Mouse (Mus musculus) embryonic facial prominence, embryonic 14.5 days (tissue): Measurements from ENCODE around the gene Ngfr. TPM values are rescaled to one million over a fixed set of nuclear protein-coding genes. Genes with fewer than 3 reads are reported as not detected.
A peak's percentile ranks its signal among the peaks of the same experiment; 100 is the strongest.

Experiments used
- ATAC-seq: fragments of 200-750 bp; cut with Nextera tagmentation; 2 replicates; pipeline ENCODE4 v1.8.0; 2017; ENCODE audit warnings: low read depth, moderate number of reproducible peaks, moderate TSS enrichment
- DNase-seq: peaks from one replicate; pipeline ENCODE4 v3.0.0-alpha.2; 2015; ENCODE audit warnings: low spot score
- H3K27ac ChIP-seq: fragments of 300-500 bp; sonication (generic); replicated peaks from 2 replicates; pipeline ENCODE4 v1.5.1; 2014; ENCODE audit warnings: low read depth, mild to moderate bottlenecking, low read length, moderate library complexity
- H3K27me3 ChIP-seq: fragments of 300-500 bp; sonication (generic); replicated peaks from 2 replicates; pipeline ENCODE4 v1.6.1; 2014; ENCODE audit warnings: low read length; ENCODE audit not compliant: control insufficient read depth, insufficient read depth
- H3K36me3 ChIP-seq: fragments of 300-500 bp; sonication (generic); 2 replicates; pipeline ENCODE4 v1.6.1; 2014; ENCODE audit warnings: low read length, mixed read lengths; ENCODE audit not compliant: control insufficient read depth, insufficient read depth
- H3K4me1 ChIP-seq: fragments of 300-500 bp; sonication (generic); 2 replicates; pipeline ENCODE4 v1.6.1; 2014; ENCODE audit warnings: antibody characterized with exemption, low read length; ENCODE audit not compliant: control insufficient read depth, insufficient read depth
- H3K4me2 ChIP-seq: fragments of 300-500 bp; sonication (generic); 2 replicates; pipeline ENCODE4 v1.6.1; 2014; ENCODE audit warnings: low read depth, mild to moderate bottlenecking, low read length, moderate library complexity, mixed read lengths
- H3K4me3 ChIP-seq: fragments of 300-500 bp; sonication (generic); 2 replicates; pipeline ENCODE4 v1.5.1; 2014; ENCODE audit warnings: low read depth, mild to moderate bottlenecking, low read length
- H3K9ac ChIP-seq: fragments of 300-500 bp; sonication (generic); 2 replicates; pipeline ENCODE4 v1.6.1; 2014; ENCODE audit warnings: low read depth, mild to moderate bottlenecking, low read length, moderate library complexity, mixed read lengths
- H3K9me3 ChIP-seq: fragments of 300-500 bp; sonication (generic); 2 replicates; pipeline ENCODE4 v1.6.1; 2016; ENCODE audit warnings: low read length; ENCODE audit not compliant: control insufficient read depth
- WGBS: fragments of 180-500 bp; shearing (Covaris S2); extraction: QIAGEN DNeasy Blood & Tissue Kit; methylation state at CpG from one replicate; pipeline ENCODE4 v1.1.7; 2014; 5-methylcytosine and 5-hydroxymethylcytosine counted together
- polyA plus RNA-seq: library from polyadenylated mRNA; unstranded; fragments of >200 nt; fragmentation: Nextera tagmentation; extraction: Ambion mirVana; gene quantifications from 2 replicates; pipeline ENCODE4 v1.2.1, GENCODE M21; 2014

Gene Ngfr
- polyA plus RNA-seq, 1 experiment from 2014 or later, result 47.5 TPM

DNA sequence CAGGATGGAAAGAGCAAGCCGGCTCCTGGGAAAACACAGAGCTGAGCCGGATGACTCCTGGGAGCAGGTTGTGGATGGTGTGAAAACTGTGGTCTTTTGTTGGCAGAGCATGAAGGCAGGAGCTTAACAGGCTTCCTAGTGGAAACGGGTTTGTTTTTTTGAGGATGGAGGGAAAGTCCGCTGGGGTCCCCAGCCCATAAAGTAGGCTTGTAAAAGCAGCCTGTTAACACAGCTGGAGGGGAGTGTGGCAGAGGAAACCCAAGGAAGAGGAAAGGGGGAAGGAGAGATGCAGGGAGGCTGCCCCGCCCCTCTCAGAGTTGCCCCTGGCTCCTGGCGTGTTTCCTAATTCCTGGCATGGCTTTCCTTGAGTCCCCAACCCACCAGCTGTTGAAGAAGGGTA, 8.1 kb downstream of the Ngfr start:
- Histone ChIP-seq H3K27me3 (peaks cover 37% of the 10 kb centered on the region), H3K9ac (no peak overlapping the region), H3K27ac (no peak overlapping the region), H3K36me3 (no peaks in the 10 kb centered on the region), H3K4me3 (no peak overlapping the region), H3K4me2 (no peak overlapping the region), H3K9me3 (no peaks in the 10 kb centered on the region), H3K4me1 (peaks cover 58% of the 10 kb centered on the region)
- no peak for ATAC-seq
- WGBS, result 28% methylated on average over 6 of the region's 6 CpGs
- DNase-seq, result no peak

GRCm38 (mm10) chr11:95577776-95578446, 9.6 kb downstream of the Ngfr start:
- no peak overlapping the region for H3K9ac ChIP-seq
- H3K4me1 ChIP-seq, result peaks cover 49% of the 10 kb centered on the region
- ATAC-seq, result no peak; the same call in 1 of the 2 replicates
- peak; percentile 76 for DNase-seq
- H3K4me3 ChIP-seq, result peak overlapping the region; percentile 15; the same call in 1 of the 2 replicates
- H3K27me3 ChIP-seq, result peaks cover 27% of the 10 kb centered on the region
- WGBS, result 24% methylated on average over 39 of the region's 39 CpGs
- no peaks in the 10 kb centered on the region for H3K9me3 ChIP-seq
- peaks cover 7% of the 10 kb centered on the region for H3K36me3 ChIP-seq
- H3K4me2 ChIP-seq, result peak overlapping the region; percentile 28; the same call in 1 of the 2 replicates
- no peak overlapping the region for H3K27ac ChIP-seq

DNA sequence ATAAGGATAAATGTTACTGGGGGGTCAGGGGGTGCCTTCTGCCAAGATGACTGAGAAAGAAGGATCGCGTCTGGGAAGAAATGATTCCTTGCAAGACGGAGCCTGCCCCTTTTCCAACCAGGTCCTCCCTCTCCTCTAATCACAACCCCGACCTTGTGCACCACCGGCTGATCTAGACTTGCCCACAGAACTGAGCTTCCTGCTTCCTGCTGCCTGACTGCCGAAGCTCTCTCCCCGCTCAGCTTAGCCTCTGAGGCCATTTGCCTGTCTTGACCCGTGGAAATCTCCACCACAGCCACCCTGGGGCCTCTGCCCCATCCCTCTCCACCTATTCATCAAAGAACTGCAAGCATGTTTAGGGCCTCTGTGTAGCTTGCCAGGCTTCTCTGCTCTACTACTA, 11.2 kb downstream of the Ngfr start:
- Histone ChIP-seq H3K9me3 (no peaks in the 10 kb centered on the region), H3K36me3 (peaks cover 7% of the 10 kb centered on the region), H3K4me2 (no peak overlapping the region; the same call in 1 of the 2 replicates), H3K27ac (0 out of 2 replicates have a peak overlapping the region, but pooled peaks have one; percentile 13), H3K4me3 (no peak overlapping the region), H3K27me3 (peaks cover 24% of the 10 kb centered on the region), H3K9ac (no peak overlapping the region), H3K4me1 (peaks cover 50% of the 10 kb centered on the region)
- no peak for DNase-seq
- ATAC-seq, result no peak
- WGBS, result 41% methylated on average over 8 of the region's 8 CpGs

GRCm38 (mm10) chr11:95575791-95576190, 11.7 kb downstream of the Ngfr start:
- WGBS, result 14% methylated on average over 13 of the region's 13 CpGs
- DNase-seq, result peak; percentile 73
- Histone ChIP-seq H3K9me3 (no peaks in the 10 kb centered on the region), H3K27me3 (peaks cover 27% of the 10 kb centered on the region), H3K27ac (no peak overlapping the region), H3K4me1 (peaks cover 53% of the 10 kb centered on the region), H3K4me2 (no peak overlapping the region), H3K4me3 (no peak overlapping the region), H3K9ac (no peak overlapping the region), H3K36me3 (peaks cover 7% of the 10 kb centered on the region)
- 0 out of 2 replicates have a peak, but pooled peaks have one; percentile 17 for ATAC-seq

GRCm38 (mm10) chr11:95574786-95575334, 12.7 kb downstream of the Ngfr start:
- peaks cover 47% of the 10 kb centered on the region for H3K4me1 ChIP-seq
- no peaks in the 10 kb centered on the region for H3K9me3 ChIP-seq
- H3K9ac ChIP-seq, result no peak overlapping the region
- H3K36me3 ChIP-seq, result peaks cover 7% of the 10 kb centered on the region
- ATAC-seq, result no peak
- H3K27me3 ChIP-seq, result peaks cover 27% of the 10 kb centered on the region
- no peak overlapping the region for H3K27ac ChIP-seq
- H3K4me2 ChIP-seq, result no peak overlapping the region
- no peak overlapping the region for H3K4me3 ChIP-seq
- 68% methylated on average over 6 of the region's 6 CpGs for WGBS
- DNase-seq, result no peak

DNA sequence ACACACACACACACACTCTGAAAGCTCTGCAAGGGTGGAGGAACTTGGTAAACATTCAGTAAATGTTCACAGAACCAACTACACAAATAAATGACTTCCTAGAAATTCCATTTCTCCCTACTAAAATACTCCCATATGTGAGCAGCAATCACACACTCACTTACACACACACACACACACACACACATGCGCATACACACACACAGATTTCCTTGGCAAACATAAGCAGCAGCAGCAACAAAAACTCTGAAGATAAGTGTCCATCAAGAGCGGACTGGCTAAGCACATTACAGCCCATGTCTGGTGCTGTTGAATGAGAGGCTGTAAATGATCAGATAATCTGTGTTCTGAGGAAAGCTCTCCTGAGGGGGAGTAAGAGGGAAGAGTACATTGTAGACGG, 15.3 kb downstream of the Ngfr start:
- WGBS, result 32% methylated on average over 3 of the region's 3 CpGs
- H3K4me2 ChIP-seq, result no peak overlapping the region
- no peaks in the 10 kb centered on the region for H3K9me3 ChIP-seq
- peaks cover 7% of the 10 kb centered on the region for H3K36me3 ChIP-seq
- peaks cover 47% of the 10 kb centered on the region for H3K4me1 ChIP-seq
- DNase-seq (peak; percentile 53), ATAC-seq (no peak)
- H3K4me3 ChIP-seq, result no peak overlapping the region
- peaks cover 5% of the 10 kb centered on the region; the same call in 1 of the 2 replicates for H3K27me3 ChIP-seq
- H3K9ac ChIP-seq, result no peak overlapping the region
- no peak overlapping the region for H3K27ac ChIP-seq

DNA sequence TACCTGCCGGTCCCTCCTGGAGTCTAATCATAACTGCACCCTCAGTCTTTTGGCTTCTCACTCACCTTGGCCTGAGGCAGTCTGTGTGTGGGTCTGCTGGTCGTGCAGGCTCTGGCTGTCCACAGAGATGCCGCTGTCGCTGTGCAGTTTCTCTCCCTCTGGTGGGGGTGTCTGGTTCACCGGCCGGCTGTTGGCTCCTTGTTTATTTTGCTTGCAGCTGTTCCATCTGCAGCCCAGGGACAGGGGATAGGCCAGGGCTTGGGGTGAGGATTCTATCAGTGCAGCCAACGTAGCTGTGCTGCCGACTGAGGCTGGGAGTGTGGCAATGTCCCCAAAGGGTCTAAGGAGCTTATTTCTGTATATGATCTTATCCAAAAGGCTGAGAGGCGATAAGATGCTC, 15.8 kb downstream of the Ngfr start:
- 13% methylated on average over 9 of the region's 9 CpGs for WGBS
- Histone ChIP-seq H3K4me2 (peak overlapping the region; percentile 6; the same call in 1 of the 2 replicates), H3K27me3 (peaks cover 5% of the 10 kb centered on the region; the same call in 1 of the 2 replicates), H3K9ac (no peak overlapping the region), H3K4me3 (no peak overlapping the region), H3K4me1 (peaks cover 50% of the 10 kb centered on the region), H3K9me3 (no peaks in the 10 kb centered on the region), H3K27ac (peak overlapping the region; percentile 40; the same call in 1 of the 2 replicates), H3K36me3 (peaks cover 7% of the 10 kb centered on the region)
- ATAC-seq (peak; percentile 23; the same call in 1 of the 2 replicates), DNase-seq (peak; percentile 75)

- Histone ChIP-seq H3K4me2 (no peak overlapping the region; the same call in 1 of the 2 replicates), H3K4me1 (peaks cover 45% of the 10 kb centered on the region), H3K4me3 (no peak overlapping the region), H3K36me3 (peaks cover 7% of the 10 kb centered on the region), H3K27ac (peak overlapping the region; percentile 40; the same call in 1 of the 2 replicates), H3K9ac (no peak overlapping the region), H3K9me3 (no peaks in the 10 kb centered on the region), H3K27me3 (peaks cover 5% of the 10 kb centered on the region; the same call in 1 of the 2 replicates)
- WGBS, result 57% methylated on average over 25 of the region's 25 CpGs
- no peak for ATAC-seq
- no peak for DNase-seq
Measured at GRCm38 (mm10) chr11:95570827-95571619, 16.5 kb downstream of the Ngfr start.
